Mouse (Mus musculus): ENCODE results near the gene Camta1.

DNA sequence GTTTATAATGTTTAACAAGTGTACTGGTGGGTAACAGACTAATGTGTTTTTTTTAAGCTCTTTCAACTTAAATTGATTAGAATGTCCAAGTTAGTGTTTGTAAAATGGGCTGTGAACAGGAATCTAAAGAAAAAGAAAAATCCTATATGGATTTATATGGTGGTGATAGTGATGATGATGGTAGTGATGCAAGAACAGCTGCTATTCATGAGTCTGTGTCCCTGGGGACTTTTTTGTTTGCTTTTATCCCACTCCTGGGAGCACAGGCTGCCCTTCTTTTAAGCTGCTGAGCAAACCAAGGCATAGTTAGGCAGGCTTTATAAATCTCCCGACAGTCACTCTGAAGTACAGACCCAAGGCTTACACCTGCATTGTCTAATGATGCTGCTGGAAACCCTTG, 928.2 kb downstream of the Camta1 start:
- TF ChIP-seq CTCF (IDR thresholded peaks at IDR 0.05; ENCODE audit: low read depth) (no peak), EP300 (IDR thresholded peaks at IDR 0.05; ENCODE audit: low read depth) (no peak)
